Comparison of ENCODE assay signal across 8 mouse cellular contexts in genomic region chr11:98750351-98751201, GRCm38 (mm10). TPM values are rescaled to one million over a fixed set of nuclear protein-coding genes. Genes with fewer than 3 reads are reported as not detected.
DNase-seq lines count a peak whose midpoint lies in the region; ATAC-seq and TF ChIP-seq lines count a peak whose summit lies in the region.

No protein-coding gene starts in this region.

- 12% methylated on average over 17 of the region's 17 CpGs for WGBS in forebrain, postnatal 0 days
- WGBS in hindbrain, embryonic 15.5 days: 11% methylated on average over 17 of the region's 17 CpGs
- WGBS in stomach, embryonic 14.5 days: 25% methylated on average over 17 of the region's 17 CpGs

- H3K4me1 ChIP-seq in forebrain, postnatal 0 days (ENCODE audit: insufficient read depth): peaks cover 53% of the 10 kb centered on the region
- peaks cover 93% of the 10 kb centered on the region for H3K4me1 ChIP-seq in hindbrain, embryonic 15.5 days (replicated peaks)
- peaks cover 83% of the 10 kb centered on the region for H3K4me1 ChIP-seq in stomach, embryonic 14.5 days (ENCODE audit: control insufficient read depth, insufficient read depth, low read length)

- ATAC-seq in forebrain, postnatal 0 days: peak; percentile 32
- ATAC-seq in hindbrain, embryonic 15.5 days (ENCODE audit: low FRiP score, low read depth): peak; percentile 68
- ATAC-seq in stomach, embryonic 14.5 days (ENCODE audit: insufficient number of reproducible peaks, insufficient read depth, low FRiP score, low read depth): 0 out of 2 replicates have a peak, but pooled peaks have one; percentile 1

- H3K4me2 ChIP-seq in forebrain, postnatal 0 days (ENCODE audit: low read depth): peak overlapping the region; percentile 94
- H3K4me2 ChIP-seq in hindbrain, embryonic 15.5 days: peak overlapping the region; percentile 93
- peak overlapping the region; percentile 32 for H3K4me2 ChIP-seq in stomach, embryonic 14.5 days (replicated peaks; ENCODE audit: low read depth, low read length)

- H3K4me3 ChIP-seq in forebrain, postnatal 0 days (ENCODE audit: low read depth, low read length): 0 out of 2 replicates have a peak overlapping the region, but pooled peaks have one; percentile 30
- peak overlapping the region; percentile 4 for H3K4me3 ChIP-seq in hindbrain, embryonic 15.5 days
- peak overlapping the region; percentile 32 for H3K4me3 ChIP-seq in left cerebral cortex, adult 2 months
- H3K4me3 ChIP-seq in stomach, embryonic 14.5 days (ENCODE audit: low read depth, low read length): no peak overlapping the region

- no peaks in the 10 kb centered on the region for H3K27me3 ChIP-seq in forebrain, postnatal 0 days (ENCODE audit: insufficient read depth, low read length)
- H3K27me3 ChIP-seq in hindbrain, embryonic 15.5 days: no peaks in the 10 kb centered on the region
- no peaks in the 10 kb centered on the region for H3K27me3 ChIP-seq in stomach, embryonic 14.5 days (ENCODE audit: control insufficient read depth, insufficient read depth, low read length)

- no peaks in the 10 kb centered on the region for H3K9me3 ChIP-seq in forebrain, postnatal 0 days (ENCODE audit: low read length)
- H3K9me3 ChIP-seq in hindbrain, embryonic 15.5 days: no peaks in the 10 kb centered on the region
- H3K9me3 ChIP-seq in stomach, embryonic 14.5 days (ENCODE audit: control insufficient read depth, low read depth, low read length): no peaks in the 10 kb centered on the region

- peak overlapping the region; percentile 99 for H3K27ac ChIP-seq in forebrain, postnatal 0 days (ENCODE audit: low read depth, low read length)
- H3K27ac ChIP-seq in hindbrain, embryonic 15.5 days (replicated peaks): peak overlapping the region; percentile 99
- peak overlapping the region; percentile 88 for H3K27ac ChIP-seq in left cerebral cortex, adult 2 months
- H3K27ac ChIP-seq in stomach, embryonic 14.5 days (ENCODE audit: low read length): peak overlapping the region; percentile 76

- peak overlapping the region; percentile 66 for H3K9ac ChIP-seq in forebrain, postnatal 0 days
- H3K9ac ChIP-seq in hindbrain, embryonic 15.5 days: peak overlapping the region; percentile 26
- H3K9ac ChIP-seq in stomach, embryonic 14.5 days (replicated peaks; ENCODE audit: low read depth, low read length): 0 out of 2 replicates have a peak overlapping the region, but pooled peaks have one; percentile 18

- intact Hi-C loops in left cerebral cortex, adult 2 months (cut with DNase I): loop anchor here (5.0 kb wide), 1 partner anchor 33 kb away; no protein-coding TSS in a partner anchor

- DNase-seq in adrenal gland, adult 18-20 months (ENCODE audit: low spot score in 2 of 2): peak; percentile 70 to 71
- peak; percentile 80 for DNase-seq in cerebellum, adult 8-10 months
- peak; percentile 80 for DNase-seq in forebrain, postnatal 0 days
- peak; percentile 77 to 84 for DNase-seq in left cerebral cortex, adult 2 months (ENCODE audit: extremely low spot score in 1 of 2, low spot score in 2 of 2)
- DNase-seq in lung, postnatal 25 days (ENCODE audit: low spot score): peak; percentile 77
- no peak for DNase-seq in embryo, embryonic 10.5 days (ENCODE audit: low spot score)

- peaks cover 24% of the 10 kb centered on the region for H3K36me3 ChIP-seq in forebrain, postnatal 0 days (ENCODE audit: insufficient read depth)
- peaks cover 19% of the 10 kb centered on the region for H3K36me3 ChIP-seq in hindbrain, embryonic 15.5 days
- peaks cover 11% of the 10 kb centered on the region; the same call in 1 of the 2 replicates for H3K36me3 ChIP-seq in stomach, embryonic 14.5 days (ENCODE audit: control insufficient read depth, insufficient read depth, low read length)

- TF ChIP-seq CTCF in forebrain, postnatal 0 days (IDR thresholded peaks at IDR 0.05; ENCODE audit: low read depth): no peak
- TF ChIP-seq CTCF in left cerebral cortex, adult 2 months (IDR thresholded peaks at IDR 0.05): no peak

RNA-seq across cellular contexts. Expression of gene Thra, which starts 10.1 kb away (rescaled TPM):
- total RNA-seq in adrenal gland, adult 18-20 months (2021): 10 to 100 TPM; 90.2 to 91.0 TPM
- total RNA-seq in forebrain, postnatal 0 days (2014; rRNA removed): 1,003 and 1,159 TPM in 2 replicates
- polyA plus RNA-seq in forebrain, postnatal 0 days (2015; fragmentation: Nextera tagmentation; extraction: Ambion mirVana): 223 and 233 TPM in 2 replicates
- 136 and 138 TPM in 2 replicates for polyA plus RNA-seq in hindbrain, embryonic 15.5 days (2015; fragmentation: Nextera tagmentation; extraction: Ambion mirVana)
- 100 to 1,000 TPM; 730 to 768 TPM for total RNA-seq in left cerebral cortex, adult 2 months (2021)
- polyA plus RNA-seq in stomach, embryonic 14.5 days (2014; fragmentation: Nextera tagmentation; extraction: Ambion mirVana): 61.4 and 62.9 TPM in 2 replicates

RNA-seq across cellular contexts. Expression of gene Med24, which starts 21.3 kb away (rescaled TPM):
- total RNA-seq in adrenal gland, adult 18-20 months (2021): 10 to 100 TPM; 46.1 to 49.2 TPM
- 54.0 and 66.5 TPM in 2 replicates for total RNA-seq in forebrain, postnatal 0 days (2014; rRNA removed)
- 46.4 and 49.3 TPM in 2 replicates for polyA plus RNA-seq in forebrain, postnatal 0 days (2015; fragmentation: Nextera tagmentation; extraction: Ambion mirVana)
- polyA plus RNA-seq in hindbrain, embryonic 15.5 days (2015; fragmentation: Nextera tagmentation; extraction: Ambion mirVana): 67.0 and 70.3 TPM in 2 replicates
- 100 to 1,000 TPM; 126 to 134 TPM for total RNA-seq in left cerebral cortex, adult 2 months (2021)
- 39.9 and 41.0 TPM in 2 replicates for polyA plus RNA-seq in stomach, embryonic 14.5 days (2014; fragmentation: Nextera tagmentation; extraction: Ambion mirVana)

RNA-seq across cellular contexts. Expression of gene Nr1d1, which starts 24.6 kb away (rescaled TPM):
- 100 to 1,000 TPM; 226 to 232 TPM for total RNA-seq in adrenal gland, adult 18-20 months (2021)
- 4.5 and 6.7 TPM in 2 replicates for total RNA-seq in forebrain, postnatal 0 days (2014; rRNA removed)
- polyA plus RNA-seq in forebrain, postnatal 0 days (2015; fragmentation: Nextera tagmentation; extraction: Ambion mirVana): 10.8 and 11.4 TPM in 2 replicates
- 3.9 and 4.3 TPM in 2 replicates for polyA plus RNA-seq in hindbrain, embryonic 15.5 days (2015; fragmentation: Nextera tagmentation; extraction: Ambion mirVana)
- 100 to 1,000 TPM in 1 of 2 experiments, 10 to 100 TPM in 1; 91.9 to 153 TPM for total RNA-seq in left cerebral cortex, adult 2 months (2021)
- polyA plus RNA-seq in stomach, embryonic 14.5 days (2014; fragmentation: Nextera tagmentation; extraction: Ambion mirVana): 1.7 and 2.3 TPM in 2 replicates

RNA-seq across cellular contexts. Expression of gene Msl1, which starts 44.7 kb away (rescaled TPM):
- total RNA-seq in adrenal gland, adult 18-20 months (2021): 10 to 100 TPM; 82.3 to 97.4 TPM
- 87.2 and 94.6 TPM in 2 replicates for total RNA-seq in forebrain, postnatal 0 days (2014; rRNA removed)
- 16.3 and 24.1 TPM in 2 replicates for polyA plus RNA-seq in forebrain, postnatal 0 days (2015; fragmentation: Nextera tagmentation; extraction: Ambion mirVana)
- 31.7 and 33.1 TPM in 2 replicates for polyA plus RNA-seq in hindbrain, embryonic 15.5 days (2015; fragmentation: Nextera tagmentation; extraction: Ambion mirVana)
- total RNA-seq in left cerebral cortex, adult 2 months (2021): 100 to 1,000 TPM; 178 to 192 TPM
- 21.6 and 22.3 TPM in 2 replicates for polyA plus RNA-seq in stomach, embryonic 14.5 days (2014; fragmentation: Nextera tagmentation; extraction: Ambion mirVana)

RNA-seq across cellular contexts. Expression of gene Csf3, which starts 49.5 kb away (rescaled TPM):
- not detected for total RNA-seq in adrenal gland, adult 18-20 months (2021)
- not detected in 2 replicates for total RNA-seq in forebrain, postnatal 0 days (2014; rRNA removed)
- not detected in 2 replicates for polyA plus RNA-seq in forebrain, postnatal 0 days (2015; fragmentation: Nextera tagmentation; extraction: Ambion mirVana)
- not detected in 2 replicates for polyA plus RNA-seq in hindbrain, embryonic 15.5 days (2015; fragmentation: Nextera tagmentation; extraction: Ambion mirVana)
- total RNA-seq in left cerebral cortex, adult 2 months (2021): not detected
- not detected in 2 replicates for polyA plus RNA-seq in stomach, embryonic 14.5 days (2014; fragmentation: Nextera tagmentation; extraction: Ambion mirVana)

Comparison
In these comparisons a context has a peak if more than half of its experiments do, and no peak if none do; other contexts are left out.
1. ATAC-seq: peak in every context shown above with its lines; median percentile 68 in hindbrain, embryonic 15.5 days; 32 in forebrain, postnatal 0 days; 1 in stomach, embryonic 14.5 days.
2. H3K4me2 ChIP-seq: peak in every context shown above with its lines; median percentile 94 in forebrain, postnatal 0 days; 93 in hindbrain, embryonic 15.5 days; 32 in stomach, embryonic 14.5 days.
3. RNA of gene Thra, which starts 10.1 kb away (total RNA-seq): 1,003 to 1,159 TPM in forebrain, postnatal 0 days and 730 to 768 TPM in left cerebral cortex, adult 2 months; 90.2 to 91.0 TPM in adrenal gland, adult 18-20 months; every median in the first group is over 4 times any median in the second.
4. RNA of gene Nr1d1, which starts 24.6 kb away (total RNA-seq): 226 to 232 TPM in adrenal gland, adult 18-20 months and 91.9 to 153 TPM in left cerebral cortex, adult 2 months; 4.5 to 6.7 TPM in forebrain, postnatal 0 days; every median in the first group is over 10 times any median in the second.
5. Peak in every context shown above with its lines, with median percentiles within 50 percentile points of each other: H3K27ac ChIP-seq and H3K9ac ChIP-seq.